Mouse (Mus musculus) spleen, adult 2 months (tissue): Measurements from ENCODE around the gene Samd4b.
A peak's percentile ranks its signal among the peaks of the same experiment; 100 is the strongest.

Experiments used
- CTCF ChIP-seq: fragments of 200-500 bp; IDR thresholded peaks from 2 replicates; pipeline ENCODE4 v1.5.1; 2011; ENCODE audit warnings: mild to moderate bottlenecking, inconsistent platforms; ENCODE audit not compliant: insufficient read depth, insufficient read length, insufficient replicate concordance; ENCODE audit errors: extremely low read depth
- POLR2A ChIP-seq: fragments of 200-500 bp; IDR thresholded peaks from 2 replicates; pipeline ENCODE4 v1.6.1; 2011; ENCODE audit warnings: low read depth, low read length, inconsistent platforms

DNA sequence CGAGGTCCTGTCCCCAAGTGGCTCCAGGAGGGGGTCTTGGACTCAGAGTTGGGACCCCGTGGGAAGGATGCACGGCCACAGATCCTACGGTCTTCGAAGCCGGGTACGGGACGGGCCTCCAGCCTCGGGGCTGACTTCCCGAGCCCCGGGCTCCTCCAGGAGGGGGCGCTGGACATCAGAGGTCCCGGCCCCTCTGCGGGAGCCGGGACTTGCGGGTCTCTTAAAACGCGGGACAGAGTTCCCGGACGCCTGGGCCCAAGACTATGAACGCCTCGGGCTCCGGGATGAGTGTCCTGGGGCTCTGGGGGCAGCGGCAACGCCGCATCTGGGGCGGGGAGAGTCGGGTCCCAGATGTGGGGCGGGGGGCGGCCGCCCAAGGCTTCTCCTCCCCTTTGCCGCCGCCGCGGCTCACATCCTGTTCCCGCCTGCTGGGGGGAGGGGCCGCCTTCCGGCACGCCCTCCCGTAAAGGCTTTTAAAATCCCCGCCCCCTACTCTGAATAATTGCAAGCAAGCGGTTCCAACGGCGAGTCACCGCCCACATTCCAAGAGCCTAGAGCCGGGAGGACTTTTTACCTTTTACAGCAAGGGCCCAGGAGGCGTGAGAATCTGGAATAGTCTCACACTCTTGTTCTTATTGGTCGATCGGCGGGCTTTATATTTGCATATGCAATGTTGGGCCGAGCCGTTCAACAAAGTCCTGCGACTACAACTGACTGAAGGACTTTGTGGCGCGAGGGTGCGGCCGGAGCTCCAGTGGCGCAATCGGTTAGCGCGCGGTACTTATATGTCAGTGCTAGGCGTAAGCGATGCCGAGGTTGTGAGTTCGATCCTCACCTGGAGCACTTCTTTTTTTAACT, 225.5 kb downstream of the Samd4b start, which contains the start of gene Plekhg2:
- TF ChIP-seq CTCF, result peak; percentile 57
- peak; percentile 53 for TF ChIP-seq POLR2A
